Mouse (Mus musculus): ENCODE data around the gene Eefsec.

Eefsec gene

GRCm38 (mm10) chr6:88416130-88416758, 30.1 kb downstream of the Eefsec start:
- no peak for DNase-seq (ENCODE audit: extremely low spot score)

GRCm38 (mm10) chr6:88412604-88413003, 33.7 kb downstream of the Eefsec start:
- DNase-seq (ENCODE audit: extremely low spot score): no peak

GRCm38 (mm10) chr6:88409492-88409891, 36.8 kb downstream of the Eefsec start:
- no peak for DNase-seq (ENCODE audit: extremely low spot score)

GRCm38 (mm10) chr6:88400451-88400850, 45.9 kb downstream of the Eefsec start:
- DNase-seq (ENCODE audit: extremely low spot score): no peak

GRCm38 (mm10) chr6:88397985-88398384, 48.4 kb downstream of the Eefsec start:
- no peak for DNase-seq (ENCODE audit: extremely low spot score)

DNA sequence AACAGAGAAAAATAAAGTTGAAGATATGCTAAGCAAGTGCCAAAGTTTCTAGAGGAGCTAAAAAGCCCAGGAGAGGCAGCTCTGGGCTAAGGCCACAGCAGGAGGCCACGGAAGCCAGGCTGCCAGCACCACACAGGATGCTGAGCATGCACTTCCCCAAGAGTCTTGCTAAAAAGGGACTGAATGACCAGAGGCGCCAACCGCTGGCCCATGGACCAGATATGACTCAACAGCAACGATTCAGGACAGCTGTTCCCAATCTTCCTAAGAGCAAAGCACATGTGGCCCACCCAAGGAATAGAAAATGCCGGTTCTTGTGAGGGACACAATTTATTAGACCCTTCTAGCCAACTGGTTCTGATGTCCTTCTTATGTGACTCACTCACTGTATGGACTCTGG, 57.4 kb downstream of the Eefsec start:
- no peak for DNase-seq (ENCODE audit: extremely low spot score)

DNA sequence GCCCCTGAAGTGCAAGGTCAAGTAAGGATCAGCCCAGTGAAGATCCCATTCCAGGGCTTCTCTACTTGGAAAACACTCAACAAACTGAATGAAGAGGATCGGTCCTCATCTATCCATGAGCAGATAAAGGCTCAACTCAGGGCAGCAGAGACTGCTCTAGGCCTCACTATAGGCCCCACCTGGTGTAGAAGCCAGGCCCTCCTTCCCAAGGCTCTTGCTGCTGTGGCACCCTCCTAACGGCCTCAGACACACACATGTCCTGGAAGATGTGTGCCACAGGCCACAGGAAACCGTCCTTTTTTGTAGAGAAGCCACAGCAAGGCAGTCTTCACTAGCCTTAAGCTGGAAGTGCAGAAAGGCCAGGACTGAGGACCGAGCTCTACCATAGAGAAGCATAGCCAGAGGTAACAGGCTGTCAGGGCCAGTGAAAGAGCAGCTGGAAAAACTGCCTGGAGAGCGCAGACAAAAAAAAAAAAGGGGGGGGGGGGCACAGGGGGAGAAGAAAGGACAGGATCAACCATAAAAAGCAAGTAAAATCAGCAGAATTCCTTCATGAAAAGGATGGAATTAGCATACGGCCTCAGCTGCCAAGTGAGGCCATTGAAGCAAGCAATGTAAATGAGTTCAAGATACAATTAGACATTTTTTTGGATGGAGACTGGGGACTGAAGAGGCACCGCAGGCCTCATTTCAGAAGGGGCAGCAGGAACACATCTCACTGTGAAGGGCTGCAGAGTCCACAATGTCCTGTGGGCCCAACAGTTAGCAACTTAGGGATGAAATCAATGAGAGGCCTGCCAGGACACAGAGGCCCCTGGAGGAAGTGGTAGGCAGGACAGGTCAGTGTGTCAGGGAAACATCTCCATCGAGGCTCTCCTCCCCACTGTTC, 58.3 kb downstream of the Eefsec start:
- no peak for DNase-seq (ENCODE audit: extremely low spot score)

- no peak for DNase-seq (ENCODE audit: extremely low spot score)
Observed at GRCm38 (mm10) chr6:88384420-88385053, 61.8 kb downstream of the Eefsec start.

GRCm38 (mm10) chr6:88383734-88384133, 62.6 kb downstream of the Eefsec start:
- no peak for DNase-seq (ENCODE audit: extremely low spot score)

DNA sequence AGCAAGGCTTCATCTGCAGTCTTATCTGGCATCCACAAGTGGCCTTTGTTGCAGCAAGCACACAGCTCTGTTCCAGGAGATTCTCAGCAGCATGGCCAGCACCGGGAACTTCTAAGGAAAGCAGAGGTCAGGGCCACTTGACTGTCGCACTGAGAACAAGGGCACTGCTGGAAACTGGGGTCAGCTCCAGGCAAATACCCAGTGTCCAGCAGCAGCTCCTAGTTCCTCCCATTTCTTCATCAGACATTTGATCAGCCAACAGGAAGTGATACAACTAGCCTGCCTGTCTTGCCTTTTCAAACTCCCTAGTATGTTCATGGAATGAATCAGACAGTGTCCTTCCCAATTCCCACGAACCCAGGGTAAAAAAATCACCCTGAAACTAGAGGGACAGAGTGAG, 66.6 kb downstream of the Eefsec start:
- DNase-seq (ENCODE audit: extremely low spot score): peak; percentile 12

DNA sequence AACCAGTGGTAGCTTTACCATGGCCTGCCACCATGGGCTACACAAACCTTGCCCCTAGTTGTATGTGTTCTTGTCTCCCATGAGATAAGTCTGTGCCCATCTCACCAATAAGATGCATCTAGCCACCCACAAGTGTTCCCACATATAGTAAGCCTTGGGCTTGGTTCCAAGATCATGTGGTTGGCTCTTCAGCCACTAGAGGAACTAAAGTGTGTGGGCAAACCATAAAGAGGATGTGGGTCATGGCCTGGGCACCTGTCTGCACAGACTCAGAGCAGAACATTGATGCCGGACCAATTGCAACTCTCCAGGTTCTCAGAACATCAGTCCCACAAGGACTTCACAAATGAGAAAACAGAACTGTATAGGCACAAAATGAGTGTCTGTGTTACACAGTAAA, 67.5 kb downstream of the Eefsec start:
- no peak for DNase-seq (ENCODE audit: extremely low spot score)

- DNase-seq (ENCODE audit: extremely low spot score): no peak
Observed at GRCm38 (mm10) chr6:88374247-88374646, 72.1 kb downstream of the Eefsec start.

DNA sequence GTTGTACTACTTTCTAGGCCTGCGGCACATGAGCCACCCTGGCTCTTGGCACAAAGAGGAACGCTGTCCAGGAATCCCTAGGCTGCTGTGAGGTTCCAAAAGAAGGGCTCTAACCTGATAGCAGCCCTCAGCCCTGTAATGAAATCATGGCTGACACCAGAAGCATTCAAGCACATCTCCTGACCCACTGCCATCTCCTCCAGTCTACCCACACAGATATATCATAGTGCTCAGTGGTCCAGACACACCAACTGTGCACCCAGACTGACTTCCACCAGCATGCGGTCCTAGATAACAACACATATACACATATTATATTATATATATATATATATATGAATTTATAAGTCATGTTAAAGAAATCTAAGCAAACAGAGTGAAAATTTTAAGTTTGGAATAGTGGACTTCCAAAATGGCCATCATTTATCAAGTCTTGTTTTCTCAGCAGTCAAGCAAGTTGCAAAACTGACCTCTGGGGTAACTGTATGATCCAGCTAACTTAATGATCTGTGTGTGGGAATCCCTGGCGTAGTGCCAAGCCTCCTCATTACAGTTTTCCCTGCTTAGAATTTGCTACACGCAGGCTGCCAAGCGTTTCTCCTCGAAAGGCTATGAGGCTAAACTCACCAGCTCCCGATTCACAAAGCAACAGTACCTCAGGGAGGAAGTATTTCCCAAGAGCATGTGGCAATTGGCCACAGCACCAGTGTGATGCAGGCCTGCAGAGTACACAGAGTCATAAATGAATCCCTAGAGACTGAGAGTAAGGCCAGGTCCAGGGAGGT, 76.3 kb downstream of the Eefsec start:
- no peak for DNase-seq (ENCODE audit: extremely low spot score)

DNA sequence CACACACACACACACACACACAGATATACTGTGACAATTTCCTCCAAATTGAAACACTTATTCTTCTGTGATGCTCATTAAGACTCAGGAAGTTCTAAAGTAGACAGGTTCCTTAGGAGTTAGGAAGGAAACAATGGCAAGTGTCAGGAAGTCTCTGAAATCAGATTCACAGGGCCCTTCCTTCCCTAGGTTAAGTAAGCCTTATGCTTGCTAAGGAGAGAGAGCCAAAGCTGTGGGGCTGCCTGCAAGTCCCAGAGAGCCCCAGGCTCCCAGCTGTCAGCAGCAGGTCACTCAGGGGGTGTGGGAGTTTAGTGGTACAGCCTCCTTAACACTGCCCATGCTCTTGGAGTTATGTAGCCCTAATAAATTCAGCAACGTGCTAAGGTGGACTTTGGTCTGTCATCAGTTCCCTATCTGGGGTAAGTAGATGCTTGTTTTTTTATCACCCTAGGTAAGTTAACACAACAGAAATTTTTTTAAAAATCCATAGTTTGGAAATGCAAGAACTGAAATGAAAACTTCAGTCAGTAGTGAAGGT, 82.8 kb downstream of the Eefsec start:
- DNase-seq (ENCODE audit: extremely low spot score): no peak

DNA sequence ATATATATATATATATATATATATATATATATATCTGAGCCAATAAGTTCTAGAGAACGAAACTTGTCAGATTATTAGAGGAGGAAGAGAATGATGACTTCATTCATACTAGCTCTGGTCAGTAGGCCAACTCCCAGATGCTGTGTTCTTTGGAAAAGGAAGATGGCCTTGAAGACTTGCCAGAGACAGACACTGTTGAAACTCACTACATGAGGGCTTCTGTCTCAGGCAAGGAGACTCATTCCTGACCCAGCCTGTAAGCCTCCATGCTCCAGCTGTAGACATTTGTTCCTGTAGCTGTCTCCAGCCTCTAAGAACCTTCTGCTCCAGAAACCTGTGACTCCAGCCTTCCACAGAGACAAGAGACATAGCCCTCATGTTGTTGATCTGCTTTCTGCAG, 85.2 kb downstream of the Eefsec start:
- DNase-seq (ENCODE audit: extremely low spot score): no peak

- no peak for DNase-seq (ENCODE audit: extremely low spot score)
Observed at GRCm38 (mm10) chr6:88358210-88358609, 88.1 kb downstream of the Eefsec start.

- DNase-seq (ENCODE audit: extremely low spot score): no peak
Observed at GRCm38 (mm10) chr6:88355866-88356265, 90.5 kb downstream of the Eefsec start.

- DNase-seq (ENCODE audit: extremely low spot score): peak; percentile 29
Observed at GRCm38 (mm10) chr6:88352541-88352940, 93.8 kb downstream of the Eefsec start.

DNA sequence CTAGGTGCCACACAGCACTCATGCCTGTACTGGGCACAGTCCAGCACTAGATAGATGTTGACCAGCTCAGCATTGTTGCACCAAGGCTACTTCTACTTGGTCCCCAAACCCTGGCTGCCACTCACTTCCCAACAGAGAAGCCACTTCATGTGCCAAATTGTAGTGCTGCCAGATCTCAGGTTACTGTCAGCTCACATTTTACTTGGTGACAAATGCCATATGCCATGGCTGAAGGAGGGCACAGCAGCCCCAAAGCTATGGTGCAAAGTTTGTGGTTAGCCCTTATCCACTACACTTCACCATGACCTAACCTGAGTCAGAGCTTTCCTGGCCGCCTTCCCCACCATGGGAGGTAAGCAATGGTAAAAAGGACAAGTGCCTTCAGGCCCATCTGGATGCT, 99.6 kb downstream of the Eefsec start:
- no peak for DNase-seq (ENCODE audit: extremely low spot score)

DNA sequence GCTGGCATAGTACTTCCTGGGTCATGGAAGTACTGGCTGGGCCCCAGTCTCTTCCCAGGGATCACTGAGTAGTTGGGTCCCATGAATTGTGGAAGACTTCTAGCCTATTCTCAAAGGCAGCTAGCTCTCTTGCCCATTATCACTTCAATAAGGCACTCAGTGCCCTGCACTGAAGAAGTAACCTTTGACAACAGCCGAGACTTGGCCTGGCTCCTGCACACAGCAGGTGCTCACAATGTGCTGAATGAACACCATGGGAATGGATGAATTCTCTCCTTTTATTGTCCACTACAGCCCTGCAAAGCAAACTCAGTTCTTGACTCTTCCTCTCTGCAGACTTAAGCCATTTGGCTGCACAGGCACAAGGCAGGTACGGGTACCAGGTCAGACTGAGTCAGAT, 101.0 kb downstream of the Eefsec start:
- DNase-seq (ENCODE audit: extremely low spot score): no peak

Data from embryo, embryonic 9.5 days (tissue).